Mouse (Mus musculus): Measurements from ENCODE around the gene Ttc14. TPM values are rescaled to one million over a fixed set of nuclear protein-coding genes. Genes with fewer than 3 reads are reported as not detected.

Gene Ttc14
- polyA plus RNA-seq, 1 experiment from 2014 or later = 71.4 TPM

DNA sequence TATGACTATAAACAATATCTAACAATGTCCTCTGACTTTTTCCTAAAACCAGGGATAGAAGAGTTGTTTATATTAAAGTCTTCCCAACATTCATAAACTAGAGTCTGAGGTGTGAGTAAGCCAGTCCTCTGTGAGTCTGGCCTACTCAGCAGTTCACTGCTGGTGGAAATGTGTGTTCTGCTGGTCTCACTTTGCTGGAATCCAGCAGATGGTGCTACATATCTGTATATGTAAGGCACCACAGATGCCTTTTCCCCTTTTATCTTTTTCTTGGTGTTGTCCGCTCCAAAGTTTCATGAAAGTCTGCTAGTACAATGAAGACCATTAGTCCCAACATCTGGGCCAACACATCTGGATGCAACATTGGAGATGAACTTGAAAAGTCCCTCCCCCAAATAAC, 53.4 kb downstream of the Ttc14 start:
- Histone ChIP-seq H3K27ac (replicated peaks) (no peak overlapping the region), H3K27me3 (replicated peaks) (no peaks in the 10 kb centered on the region)
- no peak for ATAC-seq (ENCODE audit: low FRiP score)

DNA sequence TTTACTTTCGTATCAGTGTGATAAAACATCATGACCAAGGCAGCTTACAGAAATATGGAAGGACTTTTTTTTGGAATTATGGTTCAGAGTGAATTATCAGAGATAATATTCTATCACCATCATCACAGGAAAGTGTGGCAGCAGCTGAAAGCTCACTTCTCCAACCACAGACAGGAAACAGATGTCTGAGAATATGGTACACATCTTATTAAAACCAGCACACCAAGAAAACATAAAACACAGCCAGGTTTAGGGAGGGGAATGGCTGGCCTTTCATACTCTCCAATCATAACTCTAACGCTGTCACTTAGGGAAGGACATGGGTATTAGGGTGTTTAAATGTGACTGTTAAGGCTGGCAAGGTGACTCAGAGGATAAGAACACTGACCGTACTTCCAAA, 59.3 kb downstream of the Ttc14 start:
- 88% methylated on average over 3 of the region's 3 CpGs for WGBS
- Histone ChIP-seq H3K9me3 (replicated peaks) (no peaks in the 10 kb centered on the region), H3K4me2 (no peak overlapping the region), H3K27ac (replicated peaks) (no peak overlapping the region), H3K27me3 (replicated peaks) (no peaks in the 10 kb centered on the region), H3K9ac (replicated peaks) (no peak overlapping the region), H3K4me3 (replicated peaks) (no peak overlapping the region), H3K36me3 (no peaks in the 10 kb centered on the region), H3K4me1 (no peaks in the 10 kb centered on the region)
- ATAC-seq (ENCODE audit: low FRiP score) = no peak

More for the DNA sequence above, 53.4 kb downstream of the Ttc14 start:
- no peaks in the 10 kb centered on the region for H3K4me1 ChIP-seq
- H3K36me3 ChIP-seq = no peaks in the 10 kb centered on the region
- no peak overlapping the region for H3K4me3 ChIP-seq (replicated peaks)
- no peaks in the 10 kb centered on the region for H3K9me3 ChIP-seq (replicated peaks)
- no peak overlapping the region for H3K4me2 ChIP-seq
- H3K9ac ChIP-seq (replicated peaks) = no peak overlapping the region
- 61% methylated on average over 1 of the region's 1 CpGs for WGBS

DNA sequence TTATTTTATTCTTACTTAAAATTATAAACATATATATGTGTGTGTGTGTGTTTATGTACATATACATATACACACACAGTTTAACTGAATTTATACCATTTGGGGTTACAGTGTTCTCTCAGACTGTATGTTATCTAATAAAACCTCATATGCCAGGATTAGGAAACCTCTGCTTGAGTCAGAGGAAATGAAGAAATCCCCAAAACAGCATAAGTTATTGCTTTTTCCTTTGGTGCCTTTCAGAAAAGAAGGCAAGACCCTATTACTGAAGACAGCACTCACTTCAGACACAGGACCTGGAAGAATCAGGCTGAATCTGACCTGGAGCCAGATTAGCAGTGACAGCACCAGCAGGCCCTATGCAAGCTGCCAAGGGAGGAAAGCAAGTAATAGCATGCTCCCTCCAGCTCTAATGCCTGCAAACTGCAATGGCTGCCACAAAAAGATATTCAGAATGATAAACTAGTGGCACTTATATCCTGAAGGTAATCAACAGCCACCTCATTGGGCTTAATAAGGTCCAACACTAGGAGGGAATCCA, 64.4 kb downstream of the Ttc14 start:
- H3K9ac ChIP-seq (replicated peaks) = no peak overlapping the region
- no peaks in the 10 kb centered on the region for H3K27me3 ChIP-seq (replicated peaks)
- no peak overlapping the region for H3K4me2 ChIP-seq
- no peaks in the 10 kb centered on the region for H3K9me3 ChIP-seq (replicated peaks)
- no peak for ATAC-seq (ENCODE audit: low FRiP score)
- no peak overlapping the region for H3K4me3 ChIP-seq (replicated peaks)
- H3K27ac ChIP-seq (replicated peaks) = no peak overlapping the region
- H3K36me3 ChIP-seq = no peaks in the 10 kb centered on the region
- no peaks in the 10 kb centered on the region for H3K4me1 ChIP-seq

Other genes starting within 250 kb of the Ttc14 start
- gene Ccdc39, start 44.5 kb downstream of the Ttc14 start, polyA plus RNA-seq (2015; fragmentation: Nextera tagmentation; extraction: Ambion mirVana) = 13.1 and 13.3 TPM in 2 replicates
- 35.2 and 40.3 TPM in 2 replicates for gene Fxr1, start 220.1 kb downstream of the Ttc14 start, polyA plus RNA-seq (2015; fragmentation: Nextera tagmentation; extraction: Ambion mirVana)

All from neural tube, embryonic 15.5 days (tissue).